Mouse (Mus musculus) lung, postnatal 36 days (tissue): ENCODE measurements around the gene Itgb3.

Source experiments
- DNase-seq: peaks from one replicate; pipeline ENCODE4 v3.0.0; 2022; ENCODE audit warnings: mixed read lengths

The Itgb3 gene

GRCm38 (mm10) chr11:104661531-104662205 is 53.9 kb downstream of the Itgb3 start:
- peak; percentile 30 for DNase-seq

DNA sequence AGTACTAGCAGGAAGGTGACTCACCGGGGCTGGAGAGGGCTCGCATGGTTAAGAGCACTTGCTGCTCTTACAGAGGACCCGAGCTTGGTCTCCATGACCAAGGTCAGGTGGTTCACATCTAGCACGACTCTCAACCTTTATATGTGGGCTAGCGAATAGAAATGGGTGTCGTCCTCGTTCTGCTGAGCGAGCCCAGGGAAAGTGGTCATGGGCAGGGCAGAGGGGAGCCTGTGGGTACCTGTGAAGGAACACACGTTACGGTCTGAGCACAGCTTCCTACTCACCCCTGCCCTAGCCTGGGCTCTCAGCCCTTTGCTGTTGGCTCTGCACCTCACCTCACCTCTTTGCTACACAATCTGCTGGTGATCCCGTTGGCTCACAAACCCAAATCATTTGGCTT is 54.8 kb downstream of the Itgb3 start:
- DNase-seq = no peak

DNA sequence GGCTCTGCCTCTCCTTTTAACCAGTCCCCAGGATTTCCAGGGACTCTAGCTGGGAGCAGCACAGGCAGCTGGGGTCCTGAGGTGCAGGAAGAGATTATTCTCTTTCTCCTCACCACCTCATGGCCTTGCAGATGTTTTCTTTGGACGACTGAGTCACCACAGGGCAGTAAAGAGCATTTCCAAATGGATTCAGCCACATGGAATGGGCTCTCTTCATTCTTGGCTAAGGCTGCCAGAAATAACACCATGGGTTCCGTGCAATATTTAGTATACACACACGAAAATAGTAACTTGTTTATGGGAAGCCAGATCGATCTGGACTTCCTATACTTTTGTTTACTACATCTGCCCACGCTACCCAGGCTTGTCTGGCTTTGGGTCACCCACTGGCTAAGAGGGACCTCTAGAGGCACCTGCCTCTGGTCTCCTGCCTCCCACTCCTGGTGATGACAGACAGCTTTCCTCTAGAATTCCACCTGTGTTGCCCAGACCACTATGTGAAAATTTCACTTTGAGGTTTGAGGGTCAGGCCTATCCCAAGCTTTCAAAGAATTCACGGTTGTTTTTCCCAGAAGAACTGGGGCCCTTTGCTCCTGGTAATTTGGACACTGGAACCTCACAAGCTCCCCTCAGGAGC is 55.6 kb downstream of the Itgb3 start:
- no peak for DNase-seq

GRCm38 (mm10) chr11:104663878-104664261 is 56.1 kb downstream of the Itgb3 start:
- no peak for DNase-seq

GRCm38 (mm10) chr11:104664441-104664840 is 56.6 kb downstream of the Itgb3 start:
- DNase-seq = no peak

DNA sequence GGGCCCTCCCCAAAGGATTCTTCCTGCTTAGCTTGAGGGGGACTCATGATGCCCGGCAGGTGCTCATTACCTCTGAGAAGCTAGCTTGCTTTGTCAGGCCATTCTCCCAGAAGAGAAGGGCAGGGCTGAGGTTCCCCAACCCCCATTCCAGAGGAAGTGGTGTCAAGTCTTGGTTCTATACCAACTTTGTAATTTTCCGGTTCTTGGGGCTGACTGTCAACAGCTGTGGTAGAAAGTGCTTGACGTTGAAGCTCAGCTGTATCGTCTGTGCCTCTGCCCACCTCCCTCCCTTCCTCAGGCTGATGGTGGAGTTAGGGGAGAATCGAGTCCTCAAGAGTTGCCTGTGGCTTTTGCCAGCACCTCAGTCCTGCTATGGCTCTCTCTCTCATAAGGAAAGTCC is 59.6 kb downstream of the Itgb3 start:
- no peak for DNase-seq

DNA sequence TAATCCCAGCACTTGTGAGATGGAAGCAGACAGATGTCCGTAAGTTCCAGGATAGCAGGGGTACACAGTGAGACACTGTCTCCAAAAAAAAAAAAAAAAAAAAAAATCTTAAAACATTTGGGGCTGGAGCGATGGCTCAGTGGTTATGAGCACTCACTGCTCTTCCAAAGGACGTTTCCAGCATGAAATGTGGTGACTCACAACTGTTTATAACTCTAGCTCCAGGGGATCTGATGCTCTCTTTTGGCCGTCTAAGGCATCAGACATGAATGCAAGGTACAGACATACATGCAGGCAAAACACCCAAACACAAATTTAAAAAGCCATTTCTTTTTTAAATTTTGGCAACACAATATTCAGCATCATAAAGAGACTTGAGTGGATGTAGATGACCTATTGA is 65.6 kb downstream of the Itgb3 start:
- DNase-seq = no peak

- DNase-seq = no peak
Measured at GRCm38 (mm10) chr11:104674768-104675167, 67.0 kb downstream of the Itgb3 start.

- DNase-seq = peak; percentile 68
Measured at GRCm38 (mm10) chr11:104685548-104685947, 77.7 kb downstream of the Itgb3 start, which contains the start of gene Gm11639. TSS of gene Gm11639 (plus strand) at chr11:104685707.

- DNase-seq = no peak
Measured at GRCm38 (mm10) chr11:104693235-104693634, 85.4 kb downstream of the Itgb3 start.

DNA sequence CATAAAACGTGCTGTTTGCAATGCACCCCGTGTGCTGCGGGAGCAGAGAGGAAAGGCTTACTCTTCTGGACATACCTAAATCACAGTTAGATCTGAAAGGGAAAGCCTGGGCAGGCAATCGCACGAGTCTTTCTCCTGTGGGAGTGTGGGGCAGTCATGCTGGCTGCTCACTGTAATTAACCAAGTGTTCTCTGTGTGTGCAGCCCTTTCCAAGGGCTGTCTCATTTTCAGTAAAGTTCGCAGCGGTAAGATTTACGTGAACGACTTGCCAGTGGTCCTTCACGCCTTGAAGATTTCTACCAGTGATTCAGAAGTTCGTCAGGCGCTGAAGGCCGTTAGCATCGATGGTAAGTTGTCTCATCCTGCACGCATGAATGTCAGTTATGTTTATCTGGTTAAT is 96.3 kb downstream of the Itgb3 start:
- DNase-seq = no peak

- DNase-seq = no peak
Measured at GRCm38 (mm10) chr11:104707084-104707483, 99.3 kb downstream of the Itgb3 start.
